Mouse (Mus musculus): ENCODE measurements around the gene Cdc6. TPM values are rescaled to one million over a fixed set of nuclear protein-coding genes. Genes with fewer than 3 reads are reported as not detected.

The Cdc6 gene
- total and polyA plus RNA-seq, 2 experiments from 2014 or later: 1.3 to 2.3 TPM

DNA sequence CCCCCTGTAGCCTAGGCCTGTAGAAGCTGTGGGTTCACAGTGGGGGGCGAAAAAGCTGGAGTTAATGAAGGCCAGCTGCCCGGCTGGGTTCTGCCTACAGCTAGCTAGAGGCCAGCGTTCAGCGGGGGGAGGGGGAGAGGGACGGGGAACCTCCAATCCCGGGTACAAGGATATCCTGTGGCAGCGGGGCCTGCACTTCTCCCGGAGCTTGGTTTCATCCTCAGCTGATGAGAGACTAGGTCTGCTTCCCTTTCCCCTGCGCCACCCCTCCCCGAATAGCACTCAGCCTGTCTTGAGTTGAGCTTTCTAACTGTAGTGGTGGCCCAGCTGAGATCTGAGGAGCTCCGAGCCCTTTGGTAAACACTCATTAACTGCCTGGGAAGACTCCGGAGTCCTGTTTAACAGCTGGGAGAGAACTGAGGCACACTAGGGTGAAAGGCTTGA lies 18.3 kb downstream of the Cdc6 start:
- peak overlapping the region; percentile 6; the same call in 1 of the 2 replicates for H3K27ac ChIP-seq (ENCODE audit: low read depth, low read length)

DNA sequence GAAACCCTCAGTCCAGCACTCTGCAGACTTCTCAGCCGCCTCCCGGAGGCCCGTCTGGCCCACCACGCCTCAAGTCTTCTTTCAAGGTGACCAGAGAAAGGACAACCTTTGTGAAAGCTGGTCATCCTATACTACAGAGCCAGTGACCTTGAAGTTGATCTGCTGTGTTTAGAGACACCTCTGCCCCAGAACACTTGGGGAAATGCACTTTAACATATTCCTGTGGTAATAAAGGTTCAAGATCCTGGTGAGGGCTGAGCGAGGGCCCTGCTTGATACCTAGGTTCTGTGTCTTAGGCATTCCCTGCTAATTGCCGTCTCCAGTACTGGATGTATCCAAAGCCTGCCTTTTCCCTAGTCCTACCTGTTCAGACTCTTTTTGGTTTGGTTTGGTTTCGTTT lies 19.0 kb downstream of the Cdc6 start:
- DNase-seq: no peak
- H3K4me2 ChIP-seq (ENCODE audit: low read depth): no peak overlapping the region
- no peak for ATAC-seq
- H3K36me3 ChIP-seq (ENCODE audit: insufficient read depth): no peaks in the 10 kb centered on the region
- H3K9ac ChIP-seq: no peak overlapping the region
- peaks cover 23% of the 10 kb centered on the region for H3K4me1 ChIP-seq (ENCODE audit: insufficient read depth)
- WGBS: 78% methylated on average over 7 of the region's 7 CpGs
- TF ChIP-seq CTCF (IDR thresholded peaks at IDR 0.05; ENCODE audit: low read depth): no peak
- no peak overlapping the region for H3K4me3 ChIP-seq (ENCODE audit: low read depth, low read length)
- H3K27ac ChIP-seq (ENCODE audit: low read depth, low read length): no peak overlapping the region
- H3K9me3 ChIP-seq (ENCODE audit: low read length): no peaks in the 10 kb centered on the region
- H3K27me3 ChIP-seq (ENCODE audit: insufficient read depth, low read length): no peaks in the 10 kb centered on the region

More for the DNA sequence above, 18.3 kb downstream of the Cdc6 start:
- H3K4me2 ChIP-seq (ENCODE audit: low read depth): no peak overlapping the region
- ATAC-seq (0 out of 2 replicates have a peak, but pooled peaks have one; percentile 4), DNase-seq (no peak)
- no peaks in the 10 kb centered on the region for H3K36me3 ChIP-seq (ENCODE audit: insufficient read depth)
- no peak overlapping the region for H3K9ac ChIP-seq
- H3K4me3 ChIP-seq (ENCODE audit: low read depth, low read length): no peak overlapping the region
- H3K27me3 ChIP-seq (ENCODE audit: insufficient read depth, low read length): no peaks in the 10 kb centered on the region
- no peaks in the 10 kb centered on the region for H3K9me3 ChIP-seq (ENCODE audit: low read length)
- WGBS: 17% methylated on average over 12 of the region's 12 CpGs
- no peak for TF ChIP-seq CTCF (IDR thresholded peaks at IDR 0.05; ENCODE audit: low read depth)
- peaks cover 23% of the 10 kb centered on the region for H3K4me1 ChIP-seq (ENCODE audit: insufficient read depth)

DNA sequence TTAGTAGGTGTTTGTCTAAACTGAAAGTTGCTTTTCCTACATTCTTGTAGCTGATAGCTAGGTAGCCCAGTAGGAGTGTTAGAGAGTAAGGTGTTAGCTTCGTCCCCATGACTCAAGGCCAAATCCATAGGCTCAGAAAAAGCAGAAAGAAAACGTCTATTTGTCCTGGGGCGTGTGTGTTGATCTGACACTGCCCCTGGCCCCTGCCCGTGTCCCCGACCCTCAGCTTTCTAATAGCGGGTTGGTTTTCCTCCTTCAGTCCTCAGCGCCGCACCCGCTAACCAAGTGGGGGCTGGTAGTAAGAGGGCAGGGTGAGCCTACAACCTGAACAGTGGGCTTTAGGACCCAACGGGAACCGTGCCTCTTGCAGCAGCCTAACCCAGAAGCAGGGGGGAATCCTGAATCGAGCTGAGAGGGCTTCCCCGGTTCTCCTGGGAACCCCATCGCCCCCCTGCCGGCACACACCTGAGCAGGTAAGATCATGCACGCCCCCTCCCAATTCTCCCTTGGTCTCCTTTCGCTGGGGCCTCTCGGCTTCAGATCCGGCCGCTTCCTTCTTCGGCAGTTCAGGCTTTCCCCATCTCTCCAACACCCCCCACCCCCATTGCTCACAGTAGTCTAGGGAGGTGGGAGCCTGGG lies 20.0 kb downstream of the Cdc6 start, which contains the start of gene Rara:
Gene Rara (plus strand): TSS at position 381 of the 639 bp plus-strand sequence.
- DNase-seq (peak; percentile 56), ATAC-seq (peak; percentile 58)
- no peak within 1 kb of the TSS for H3K27ac ChIP-seq (ENCODE audit: low read depth, low read length)
- H3K9me3 ChIP-seq (ENCODE audit: low read length): no peaks in the 10 kb centered on the region
- H3K4me1 ChIP-seq (ENCODE audit: insufficient read depth): peaks cover 23% of the 10 kb centered on the region
- peak within 1 kb of the TSS; percentile 63 for H3K4me2 ChIP-seq (ENCODE audit: low read depth)
- no peaks in the 10 kb centered on the region for H3K27me3 ChIP-seq (ENCODE audit: insufficient read depth, low read length)
- no peak for TF ChIP-seq CTCF (IDR thresholded peaks at IDR 0.05; ENCODE audit: low read depth)
- H3K36me3 ChIP-seq (ENCODE audit: insufficient read depth): no peaks in the 10 kb centered on the region
- H3K9ac ChIP-seq: peak within 1 kb of the TSS; percentile 73
- peak within 1 kb of the TSS; percentile 60 for H3K4me3 ChIP-seq (ENCODE audit: low read depth, low read length)
- 14% methylated on average over 21 of the region's 21 CpGs for WGBS

DNA sequence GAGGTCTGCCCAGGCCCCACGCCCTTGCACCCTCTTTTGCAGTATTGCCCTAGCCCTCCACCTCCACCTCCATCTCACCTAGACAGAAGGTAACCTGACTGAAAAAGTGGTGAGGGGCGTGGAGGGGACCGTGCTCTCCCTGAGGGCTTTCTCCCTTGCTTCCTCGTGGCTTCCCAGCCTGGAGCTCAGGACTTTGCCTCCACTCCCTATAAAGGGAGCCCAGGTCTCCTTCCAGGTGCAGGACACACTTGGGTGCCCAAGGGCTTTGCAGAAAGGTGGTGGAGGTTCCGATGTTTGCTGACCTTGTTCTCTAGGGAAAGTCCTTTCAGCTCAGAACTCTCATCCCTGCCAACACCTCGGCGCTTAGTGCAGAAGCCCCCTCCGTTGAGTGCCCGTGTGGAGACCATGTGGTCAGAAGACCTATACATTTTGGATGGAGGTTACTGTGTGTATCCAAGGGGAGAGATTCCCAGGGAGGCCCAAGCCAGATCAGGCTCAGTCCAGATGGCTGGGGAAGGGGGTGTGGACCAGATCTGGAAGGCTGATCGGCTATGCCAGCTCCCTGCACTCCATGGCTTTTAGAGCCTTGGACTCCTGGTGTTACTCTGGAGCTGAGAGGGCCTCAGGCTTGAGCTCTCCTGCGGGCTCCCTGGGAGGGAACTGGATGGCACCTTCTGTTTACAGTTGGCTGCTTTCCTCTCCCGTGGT lies 20.7 kb downstream of the Cdc6 start:
- H3K9me3 ChIP-seq (ENCODE audit: low read length): no peaks in the 10 kb centered on the region
- H3K27me3 ChIP-seq (ENCODE audit: insufficient read depth, low read length): no peaks in the 10 kb centered on the region
- 12% methylated on average over 12 of the region's 12 CpGs for whole genome bisulfite sequencing
- DNase-seq (no peak), ATAC-seq (no peak)
- TF ChIP-seq CTCF (IDR thresholded peaks at IDR 0.05; ENCODE audit: low read depth): no peak
- H3K4me2 ChIP-seq (ENCODE audit: low read depth): peak overlapping the region; percentile 63
- no peak overlapping the region for H3K27ac ChIP-seq (ENCODE audit: low read depth, low read length)
- peak overlapping the region; percentile 73 for H3K9ac ChIP-seq
- peaks cover 23% of the 10 kb centered on the region for H3K4me1 ChIP-seq (ENCODE audit: insufficient read depth)
- peak overlapping the region; percentile 60 for H3K4me3 ChIP-seq (ENCODE audit: low read depth, low read length)
- H3K36me3 ChIP-seq (ENCODE audit: insufficient read depth): no peaks in the 10 kb centered on the region

DNA sequence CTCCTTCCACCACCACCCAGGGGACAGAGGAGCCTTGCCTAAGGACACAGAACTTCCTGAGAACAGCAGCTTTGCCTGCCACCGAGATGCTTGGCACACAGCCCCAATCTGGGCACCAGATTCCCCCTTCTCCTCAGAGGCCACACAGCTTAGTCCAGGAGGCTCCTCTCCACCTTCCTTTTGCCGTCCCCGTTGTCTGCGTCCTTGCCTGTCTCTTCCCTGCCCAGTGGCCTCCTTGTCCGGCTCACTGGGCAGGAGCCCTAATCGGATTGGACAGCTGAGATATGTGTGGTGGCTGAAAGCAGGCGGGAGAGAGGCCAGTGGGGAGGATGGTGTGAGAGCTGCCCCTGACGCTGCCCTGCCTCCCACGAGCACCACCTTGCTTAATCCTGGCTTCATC lies 21.9 kb downstream of the Cdc6 start:
- Histone ChIP-seq H3K9ac (peak overlapping the region; percentile 25; the same call in 1 of the 2 replicates), H3K36me3 (ENCODE audit: insufficient read depth) (no peaks in the 10 kb centered on the region), H3K4me2 (ENCODE audit: low read depth) (peak overlapping the region; percentile 63), H3K27me3 (ENCODE audit: insufficient read depth, low read length) (no peaks in the 10 kb centered on the region), H3K9me3 (ENCODE audit: low read length) (no peaks in the 10 kb centered on the region), H3K27ac (ENCODE audit: low read depth, low read length) (no peak overlapping the region), H3K4me1 (ENCODE audit: insufficient read depth) (peaks cover 23% of the 10 kb centered on the region), H3K4me3 (ENCODE audit: low read depth, low read length) (peak overlapping the region; percentile 11; the same call in 1 of the 2 replicates)
- TF ChIP-seq CTCF (IDR thresholded peaks at IDR 0.05; ENCODE audit: low read depth): no peak
- 11% methylated on average over 9 of the region's 9 CpGs for WGBS
- DNase-seq (no peak), ATAC-seq (no peak)

DNA sequence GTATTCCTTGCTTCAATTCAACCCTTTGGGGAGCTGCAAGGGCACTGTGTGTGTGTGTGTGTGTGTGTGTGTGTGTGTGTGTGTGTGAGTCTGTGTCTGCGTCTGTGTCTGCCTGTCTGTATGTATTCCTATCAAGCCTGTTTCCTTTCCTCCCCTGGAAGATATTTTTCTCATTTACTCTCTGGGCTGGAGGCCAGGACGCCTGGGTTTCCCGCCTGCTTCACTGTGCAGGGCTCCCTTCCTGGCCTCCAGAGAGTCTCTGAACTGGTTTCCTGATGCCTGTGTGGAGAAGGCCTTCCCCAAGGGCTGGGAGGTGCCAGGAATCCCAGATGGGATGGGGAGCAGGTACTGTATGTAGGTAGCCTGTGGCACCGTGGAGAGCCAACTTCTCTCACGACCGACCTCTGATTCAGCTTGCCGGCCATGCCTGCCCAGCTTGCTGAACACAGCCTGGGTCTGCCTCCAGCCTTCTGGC lies 22.6 kb downstream of the Cdc6 start:
- Histone ChIP-seq H3K4me2 (ENCODE audit: low read depth) (peak overlapping the region; percentile 63), H3K27me3 (ENCODE audit: insufficient read depth, low read length) (no peaks in the 10 kb centered on the region), H3K27ac (ENCODE audit: low read depth, low read length) (no peak overlapping the region), H3K4me1 (ENCODE audit: insufficient read depth) (peaks cover 22% of the 10 kb centered on the region), H3K36me3 (ENCODE audit: insufficient read depth) (no peaks in the 10 kb centered on the region), H3K9ac (peak overlapping the region; percentile 25; the same call in 1 of the 2 replicates), H3K4me3 (ENCODE audit: low read depth, low read length) (no peak overlapping the region), H3K9me3 (ENCODE audit: low read length) (no peaks in the 10 kb centered on the region)
- WGBS: 38% methylated on average over 7 of the region's 7 CpGs
- ATAC-seq (no peak), DNase-seq (no peak)
- TF ChIP-seq CTCF (IDR thresholded peaks at IDR 0.05; ENCODE audit: low read depth): no peak
